Mouse (Mus musculus) stomach, embryonic 16.5 days (tissue): Measurements from ENCODE around the gene Gm10197. TPM values are rescaled to one million over a fixed set of nuclear protein-coding genes. Genes with fewer than 3 reads are reported as not detected.

Experiments
- ATAC-seq: fragments of 200-750 bp; cut with Nextera tagmentation; 2 replicates; pipeline ENCODE4 v1.8.0; 2017; ENCODE audit warnings: moderate number of reproducible peaks, moderate TSS enrichment; ENCODE audit not compliant: insufficient read depth, low FRiP score
- H3K27ac ChIP-seq: fragments of 300-500 bp; sonication (generic); 2 replicates; pipeline ENCODE4 v1.5.1; 2014; ENCODE audit warnings: low read length
- H3K27me3 ChIP-seq: fragments of 300-500 bp; sonication (generic); 2 replicates; pipeline ENCODE4 v1.6.1; 2014; ENCODE audit warnings: low read length, control low read depth, mixed read lengths; ENCODE audit not compliant: control insufficient read depth, insufficient read depth
- H3K36me3 ChIP-seq: fragments of 300-500 bp; sonication (generic); 2 replicates; pipeline ENCODE4 v1.6.1; 2014; ENCODE audit warnings: low read length; ENCODE audit not compliant: control insufficient read depth, insufficient read depth
- H3K4me1 ChIP-seq: fragments of 300-500 bp; sonication (generic); 2 replicates; pipeline ENCODE4 v1.6.1; 2014; ENCODE audit warnings: low read length, control low read depth, mixed read lengths; ENCODE audit not compliant: control insufficient read depth, insufficient read depth
- H3K4me2 ChIP-seq: fragments of 300-500 bp; sonication (generic); 2 replicates; pipeline ENCODE4 v1.6.1; 2014; ENCODE audit warnings: low read depth, low read length, mixed read lengths
- H3K4me3 ChIP-seq: fragments of 300-500 bp; sonication (generic); replicated peaks from 2 replicates; pipeline ENCODE4 v1.5.1; 2014; ENCODE audit warnings: mild to moderate bottlenecking, low read length
- H3K9ac ChIP-seq: fragments of 300-500 bp; sonication (generic); 2 replicates; pipeline ENCODE4 v1.6.1; 2014; ENCODE audit warnings: low read length
- H3K9me3 ChIP-seq: fragments of 300-500 bp; sonication (generic); replicated peaks from 2 replicates; pipeline ENCODE4 v1.6.1; 2016; ENCODE audit warnings: low read length, control low read depth; ENCODE audit not compliant: control insufficient read depth
- WGBS: fragments of 180-500 bp; shearing (Covaris S2); extraction: QIAGEN DNeasy Blood & Tissue Kit; methylation state at CpG from one replicate; pipeline ENCODE4 v1.1.7; 2014; 5-methylcytosine and 5-hydroxymethylcytosine counted together
- polyA plus RNA-seq: library from polyadenylated mRNA; unstranded; fragments of >200 nt; fragmentation: Nextera tagmentation; extraction: Ambion mirVana; gene quantifications from 2 replicates; pipeline ENCODE4 v1.2.1, GENCODE M21; 2015

Gm10197 gene
- polyA plus RNA-seq, 1 experiment from 2014 or later: not detected

DNA sequence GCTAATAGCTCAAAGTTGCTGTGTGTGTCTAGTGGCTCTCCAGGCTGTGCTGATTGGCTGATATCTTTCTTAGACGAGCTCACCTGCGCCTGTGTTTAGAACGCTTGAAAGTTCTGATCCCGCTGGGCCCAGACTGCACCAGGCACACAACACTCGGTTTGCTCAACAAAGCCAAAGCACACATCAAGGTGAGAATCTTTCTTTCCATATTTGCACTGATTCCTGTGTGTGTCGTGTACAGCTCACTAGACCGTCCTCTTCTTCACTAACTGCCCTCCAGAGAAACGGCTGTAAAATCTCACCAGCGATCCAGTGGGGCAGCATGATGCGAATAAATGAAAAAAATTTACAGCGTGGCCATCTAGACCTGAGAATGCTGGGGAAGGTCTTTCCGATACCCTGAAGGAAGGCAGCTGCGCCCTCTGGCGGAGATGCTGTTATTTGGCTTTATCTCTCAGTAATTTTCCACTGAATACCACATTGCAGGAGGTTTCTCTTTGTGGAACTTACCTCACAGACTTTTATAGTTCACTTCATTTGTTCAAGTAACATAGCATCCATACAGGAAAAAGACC lies 2.0 kb downstream of the Gm10197 start:
- no peak overlapping the region for H3K4me2 ChIP-seq
- no peak overlapping the region for H3K4me3 ChIP-seq
- H3K27me3 ChIP-seq: no peaks in the 10 kb centered on the region
- 26% methylated on average over 14 of the region's 14 CpGs for WGBS
- no peak overlapping the region for H3K27ac ChIP-seq
- no peak for ATAC-seq
- no peak overlapping the region for H3K9ac ChIP-seq
- H3K9me3 ChIP-seq: no peaks in the 10 kb centered on the region
- 0 out of 2 replicates have a peak, but pooled peaks cover 3% of the 10 kb centered on the region for H3K36me3 ChIP-seq
- H3K4me1 ChIP-seq: peaks cover 19% of the 10 kb centered on the region

DNA sequence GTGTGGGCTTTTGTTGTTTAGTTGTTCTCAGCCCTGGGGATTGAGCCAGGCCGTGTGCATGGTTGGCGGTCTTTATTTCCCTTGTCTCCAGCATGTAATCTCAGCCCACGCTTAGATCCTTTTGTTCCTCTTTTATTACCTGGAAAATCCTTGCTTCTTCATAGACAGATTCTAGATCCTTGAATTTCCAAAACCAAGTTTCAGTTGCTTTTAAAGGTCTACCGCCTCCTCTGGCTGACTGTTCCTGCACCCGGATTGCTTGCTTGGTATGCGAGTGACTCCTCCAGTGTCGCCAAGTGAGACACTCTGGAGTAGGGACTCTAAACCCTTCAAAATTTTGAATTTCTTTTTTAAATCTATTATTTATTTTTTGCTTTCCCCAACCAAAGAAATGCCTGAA lies 4.7 kb downstream of the Gm10197 start:
- H3K9ac ChIP-seq: no peak overlapping the region
- no peak for ATAC-seq
- no peak overlapping the region for H3K27ac ChIP-seq
- H3K27me3 ChIP-seq: no peaks in the 10 kb centered on the region
- H3K36me3 ChIP-seq: no peaks in the 10 kb centered on the region
- WGBS: 84% methylated on average over 7 of the region's 7 CpGs
- peaks cover 23% of the 10 kb centered on the region for H3K4me1 ChIP-seq
- no peak overlapping the region for H3K4me2 ChIP-seq
- H3K9me3 ChIP-seq: no peaks in the 10 kb centered on the region
- no peak overlapping the region for H3K4me3 ChIP-seq

DNA sequence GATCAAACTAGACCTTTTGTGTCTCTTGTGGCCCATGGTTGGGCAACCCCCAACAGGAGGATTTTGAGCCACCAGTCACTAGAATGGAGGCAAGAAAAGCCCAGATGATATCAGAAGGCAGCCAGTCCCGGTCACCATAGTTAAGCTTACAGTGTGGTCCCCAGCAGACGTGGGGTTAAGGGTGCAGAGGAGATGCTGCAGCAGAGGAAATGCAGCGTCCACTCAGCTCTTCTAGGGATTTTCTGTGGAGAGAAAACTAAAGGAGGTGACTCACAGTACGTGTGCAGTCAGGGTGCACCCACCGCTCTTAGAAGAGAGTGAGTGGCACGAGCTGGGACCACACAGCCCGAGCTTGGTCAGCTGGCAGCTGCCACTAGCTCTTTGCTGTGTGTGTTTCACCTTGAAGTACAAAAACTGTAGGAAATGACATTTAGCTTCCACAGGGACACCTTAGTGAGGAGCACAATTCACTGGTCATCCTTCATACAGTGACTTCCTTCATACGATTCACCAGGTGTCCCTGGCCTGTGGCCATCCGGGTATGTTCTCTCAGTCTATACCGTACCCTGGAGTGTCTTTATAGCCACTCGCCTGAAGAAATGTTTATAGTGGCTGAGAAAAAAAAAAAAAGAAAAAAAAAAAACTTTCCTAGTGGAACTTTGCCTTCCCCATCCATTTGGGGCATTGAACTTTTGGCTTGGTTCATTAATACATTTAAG lies 5.3 kb downstream of the Gm10197 start:
- Histone ChIP-seq H3K27ac (no peak overlapping the region), H3K9me3 (no peaks in the 10 kb centered on the region), H3K4me2 (no peak overlapping the region), H3K27me3 (no peaks in the 10 kb centered on the region), H3K4me1 (peaks cover 23% of the 10 kb centered on the region), H3K36me3 (no peaks in the 10 kb centered on the region), H3K9ac (no peak overlapping the region), H3K4me3 (no peak overlapping the region)
- WGBS: 73% methylated on average over 11 of the region's 11 CpGs
- ATAC-seq: no peak

DNA sequence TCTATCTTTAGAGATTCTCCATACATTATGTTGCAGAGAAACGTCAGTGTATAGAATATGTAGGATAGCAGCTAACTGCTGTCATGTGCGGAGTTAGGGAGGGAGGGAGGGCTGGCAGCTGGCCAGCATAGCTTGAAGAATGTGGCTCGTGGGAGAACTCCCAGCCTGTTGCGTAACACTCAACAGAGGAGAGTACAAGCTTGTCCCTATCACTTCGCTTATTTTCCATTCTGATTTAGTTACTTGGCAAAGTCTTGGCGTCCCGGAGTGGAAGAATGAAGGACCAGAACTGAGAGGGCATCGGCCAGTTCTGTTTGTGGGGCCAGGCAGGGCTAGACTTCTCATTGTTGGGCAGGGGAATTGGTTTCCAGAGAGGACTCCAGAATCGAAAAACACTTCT lies 6.6 kb downstream of the Gm10197 start:
- Histone ChIP-seq H3K27me3 (no peaks in the 10 kb centered on the region), H3K9me3 (no peaks in the 10 kb centered on the region), H3K9ac (no peak overlapping the region), H3K27ac (peak overlapping the region; percentile 69), H3K4me1 (peaks cover 27% of the 10 kb centered on the region; the same call in 1 of the 2 replicates), H3K4me2 (peak overlapping the region; percentile 45), H3K4me3 (peak overlapping the region; percentile 18), H3K36me3 (no peaks in the 10 kb centered on the region)
- 9% methylated on average over 9 of the region's 9 CpGs for WGBS
- peak; percentile 91 for ATAC-seq

DNA sequence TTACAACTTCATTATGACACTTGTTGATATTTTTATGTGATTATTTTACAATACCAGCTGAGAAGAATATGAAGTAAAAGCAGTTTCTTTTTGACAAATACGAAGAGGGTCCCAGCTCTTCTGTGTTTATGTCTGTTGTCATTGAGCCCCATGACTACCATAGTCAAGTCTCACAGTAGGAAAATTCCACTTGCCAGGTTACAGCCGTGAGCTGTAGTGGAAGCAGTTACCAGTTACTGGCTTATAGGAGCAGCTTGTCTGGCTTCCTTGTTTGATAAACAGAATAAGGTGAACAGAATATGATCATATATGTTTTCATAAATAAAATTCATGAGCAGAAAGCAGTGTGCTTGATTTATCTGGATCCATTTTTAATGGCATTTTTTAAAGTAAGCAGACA lies 7.0 kb downstream of the Gm10197 start:
- ATAC-seq: no peak
- Histone ChIP-seq H3K4me3 (no peak overlapping the region), H3K4me2 (no peak overlapping the region), H3K27ac (no peak overlapping the region), H3K4me1 (peaks cover 30% of the 10 kb centered on the region; the same call in 1 of the 2 replicates), H3K9ac (no peak overlapping the region), H3K9me3 (no peaks in the 10 kb centered on the region), H3K27me3 (no peaks in the 10 kb centered on the region), H3K36me3 (no peaks in the 10 kb centered on the region)
- WGBS: 37% methylated on average over 2 of the region's 2 CpGs

DNA sequence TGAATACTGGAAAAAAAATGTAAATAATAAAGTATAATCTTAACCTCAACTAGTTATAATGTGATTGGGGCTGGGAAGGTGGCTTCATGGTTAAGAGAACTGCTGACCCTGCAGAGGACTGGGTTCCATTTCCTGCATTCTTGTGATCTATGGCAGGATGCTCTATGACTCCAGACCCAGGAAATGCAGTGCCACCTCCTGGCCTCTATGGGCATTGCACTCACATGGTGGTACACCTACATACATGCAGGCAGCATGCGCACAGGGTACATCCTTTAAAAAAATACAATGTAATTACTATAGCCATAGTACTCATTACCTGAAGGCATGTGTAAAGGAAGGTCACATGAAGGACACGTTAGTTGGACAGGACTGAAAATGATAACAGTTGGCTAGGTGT lies 8.6 kb downstream of the Gm10197 start:
- ATAC-seq: no peak
- Histone ChIP-seq H3K4me1 (peaks cover 34% of the 10 kb centered on the region), H3K27ac (no peak overlapping the region), H3K9me3 (no peaks in the 10 kb centered on the region), H3K4me3 (no peak overlapping the region), H3K9ac (no peak overlapping the region), H3K27me3 (no peaks in the 10 kb centered on the region), H3K4me2 (no peak overlapping the region), H3K36me3 (no peaks in the 10 kb centered on the region)
- 47% methylated on average over 2 of the region's 2 CpGs for WGBS

DNA sequence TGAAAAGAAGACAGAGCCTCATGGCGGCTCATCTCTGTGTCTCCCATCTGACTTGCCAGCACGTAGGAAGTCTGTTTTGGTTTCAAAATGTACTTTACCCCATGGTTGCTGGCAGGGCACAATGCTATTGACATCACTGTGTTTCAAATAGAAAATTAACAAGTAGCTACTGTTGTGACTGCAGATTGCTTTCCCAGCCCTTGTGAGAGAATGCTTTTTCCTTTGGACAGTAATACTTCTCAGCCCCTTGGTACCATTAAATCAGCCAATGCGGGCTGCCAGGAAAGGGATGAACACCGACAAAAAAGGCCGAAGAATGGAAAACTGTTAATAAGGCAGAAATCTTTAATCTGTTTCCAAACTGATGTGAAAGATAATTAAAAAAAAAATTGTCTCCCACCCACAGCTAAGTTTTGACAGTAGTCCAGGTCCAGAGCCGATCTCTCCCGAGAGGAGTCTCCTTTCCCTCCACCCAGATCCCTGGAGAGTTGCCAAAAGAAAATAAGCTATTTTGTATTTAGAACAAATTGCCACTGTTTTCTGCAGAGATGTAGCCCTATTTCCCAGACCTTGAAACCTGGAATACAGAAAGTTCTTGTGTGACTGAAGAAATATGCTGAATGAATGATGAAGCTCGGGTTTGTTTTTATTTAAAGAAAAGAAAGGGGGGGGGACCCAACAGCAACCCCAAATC lies 11.2 kb downstream of the Gm10197 start:
- ATAC-seq: no peak
- no peaks in the 10 kb centered on the region for H3K36me3 ChIP-seq
- H3K4me2 ChIP-seq: 0 out of 2 replicates have a peak overlapping the region, but pooled peaks have one; percentile 32
- no peak overlapping the region for H3K4me3 ChIP-seq
- no peak overlapping the region; the same call in 1 of the 2 replicates for H3K27ac ChIP-seq
- no peak overlapping the region for H3K9ac ChIP-seq
- 47% methylated on average over 8 of the region's 8 CpGs for WGBS
- no peaks in the 10 kb centered on the region for H3K9me3 ChIP-seq
- H3K27me3 ChIP-seq: no peaks in the 10 kb centered on the region
- peaks cover 26% of the 10 kb centered on the region for H3K4me1 ChIP-seq

DNA sequence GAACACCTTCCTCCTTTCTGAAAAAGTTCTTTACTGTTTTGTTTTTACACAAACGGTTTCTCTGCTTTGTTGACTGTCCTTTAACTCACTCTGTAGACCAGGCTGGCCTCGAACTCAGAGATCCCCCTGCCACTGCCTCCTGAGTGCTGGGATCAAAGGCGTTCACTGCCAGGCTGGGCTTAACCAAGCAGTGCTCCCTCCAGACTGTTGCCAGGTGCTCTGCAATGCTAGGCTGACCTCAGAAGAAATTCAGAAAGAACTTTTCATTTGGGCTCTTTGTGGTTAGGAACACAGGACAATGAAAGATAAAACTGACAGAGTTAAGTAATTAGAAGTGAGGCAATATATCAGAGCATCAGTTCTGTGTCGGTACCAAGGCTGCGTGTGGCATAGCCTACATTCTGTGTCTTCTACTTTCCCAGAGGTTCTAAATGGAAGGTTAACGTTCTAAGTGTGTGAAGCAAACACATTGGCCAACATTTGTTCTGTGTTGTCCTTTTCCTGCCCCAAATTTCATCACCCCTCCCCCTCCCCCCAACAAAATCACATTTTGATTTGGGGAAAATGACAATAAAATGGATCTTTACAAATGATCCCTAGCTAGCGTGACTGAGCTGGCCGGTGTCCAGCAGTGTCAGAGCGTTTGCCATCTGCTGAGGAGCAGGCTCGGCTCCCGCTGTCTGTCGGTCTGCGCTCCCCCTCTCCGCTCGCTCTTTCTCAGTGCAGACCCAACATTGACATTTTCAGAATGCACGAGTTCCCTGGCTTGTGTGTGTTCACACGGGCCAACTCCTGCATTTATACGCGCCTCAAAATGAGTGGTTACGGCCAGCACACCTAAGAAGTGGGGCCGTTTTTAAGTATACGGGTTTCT lies 12.2 kb downstream of the Gm10197 start:
- 53% methylated on average over 22 of the region's 22 CpGs for WGBS
- ATAC-seq: peak; percentile 21; the same call in 1 of the 2 replicates
- H3K9ac ChIP-seq: no peak overlapping the region

More for the DNA sequence above, 12.2 kb downstream of the Gm10197 start:
- Histone ChIP-seq H3K4me1 (peaks cover 18% of the 10 kb centered on the region), H3K27ac (no peak overlapping the region; the same call in 1 of the 2 replicates), H3K27me3 (no peaks in the 10 kb centered on the region), H3K9me3 (no peaks in the 10 kb centered on the region), H3K4me2 (peak overlapping the region; percentile 32; the same call in 1 of the 2 replicates), H3K36me3 (no peaks in the 10 kb centered on the region), H3K4me3 (no peak overlapping the region; the same call in 1 of the 2 replicates)
